Mouse (Mus musculus): ENCODE data around the gene Itgb2. TPM values are rescaled to one million over a fixed set of nuclear protein-coding genes. Genes with fewer than 3 reads are reported as not detected.

Itgb2 gene
- polyA plus RNA-seq, 2 experiments, result 8.7 to 11.1 TPM

GRCm38 (mm10) chr10:77548576-77548975, 18.5 kb downstream of the Itgb2 start:
- no peaks in the 10 kb centered on the region for H3K36me3 ChIP-seq (replicated peaks; ENCODE audit: control insufficient read depth, insufficient read depth, low read depth)
- H3K4me1 ChIP-seq (replicated peaks; ENCODE audit: control insufficient read depth in 2 of 2, insufficient read depth in 2 of 2, low read length in 1 of 2), result no peaks in the 10 kb centered on the region; a peak in 1 of 4 replicates
- H3K9ac ChIP-seq (replicated peaks), result no peak overlapping the region
- H3K27ac ChIP-seq, result no peak overlapping the region
- H3K27me3 ChIP-seq (ENCODE audit: control insufficient read depth, insufficient read depth, low read length), result no peaks in the 10 kb centered on the region
- no peak overlapping the region for H3K4me3 ChIP-seq (ENCODE audit: insufficient read depth in 1 of 2, low read depth in 2 of 2, low read length in 2 of 2)
- H3K9me3 ChIP-seq (ENCODE audit: control insufficient read depth, low read length), result no peaks in the 10 kb centered on the region
- TF ChIP-seq EP300 (IDR thresholded peaks at IDR 0.05; ENCODE audit: low read depth) (no peak), CTCF (IDR thresholded peaks at IDR 0.05; ENCODE audit: low read depth) (no peak)
- WGBS (ENCODE audit: insufficient replicate concordance), result 66% methylated on average over 10 of the region's 10 CpGs
- no peak overlapping the region for H3K4me2 ChIP-seq (ENCODE audit: low read depth)
- DNase-seq (ENCODE audit: low read depth in 3 of 3, low spot score in 3 of 3) (no peak), ATAC-seq (ENCODE audit: insufficient read depth) (no peak)

- no peaks in the 10 kb centered on the region; a peak in 1 of 4 replicates for H3K4me1 ChIP-seq (replicated peaks; ENCODE audit: control insufficient read depth in 2 of 2, insufficient read depth in 2 of 2, low read length in 1 of 2)
- no peak overlapping the region; the same call in 1 of the 2 replicates for H3K9ac ChIP-seq (replicated peaks)
- H3K27ac ChIP-seq, result no peak overlapping the region
- TF ChIP-seq CTCF (IDR thresholded peaks at IDR 0.05; ENCODE audit: low read depth), result no peak
- H3K27me3 ChIP-seq (ENCODE audit: control insufficient read depth, insufficient read depth, low read length), result no peaks in the 10 kb centered on the region
- H3K4me3 ChIP-seq (ENCODE audit: insufficient read depth in 1 of 2, low read depth in 2 of 2, low read length in 2 of 2), result no peak overlapping the region
- H3K9me3 ChIP-seq (ENCODE audit: control insufficient read depth, low read length), result no peaks in the 10 kb centered on the region
- DNase-seq (ENCODE audit: low read depth in 3 of 3, low spot score in 3 of 3) (no peak), ATAC-seq (ENCODE audit: insufficient read depth) (no peak)
- H3K36me3 ChIP-seq (replicated peaks; ENCODE audit: control insufficient read depth, insufficient read depth, low read depth), result no peaks in the 10 kb centered on the region
- H3K4me2 ChIP-seq (ENCODE audit: low read depth), result no peak overlapping the region
- 57% methylated on average over 11 of the region's 11 CpGs for WGBS (ENCODE audit: insufficient replicate concordance)
Measured at GRCm38 (mm10) chr10:77550874-77551273, 20.8 kb downstream of the Itgb2 start.

GRCm38 (mm10) chr10:77552162-77552561, 22.1 kb downstream of the Itgb2 start:
- TF ChIP-seq CTCF (IDR thresholded peaks at IDR 0.05; ENCODE audit: low read depth), result no peak
- no peak for TF ChIP-seq EP300 (IDR thresholded peaks at IDR 0.05; ENCODE audit: low read depth)
- no peaks in the 10 kb centered on the region; a peak in 1 of 4 replicates for H3K4me1 ChIP-seq (replicated peaks; ENCODE audit: control insufficient read depth in 2 of 2, insufficient read depth in 2 of 2, low read length in 1 of 2)
- DNase-seq (ENCODE audit: low read depth in 3 of 3, low spot score in 3 of 3) (no peak), ATAC-seq (ENCODE audit: insufficient read depth) (no peak)
- no peak overlapping the region for H3K4me3 ChIP-seq (ENCODE audit: insufficient read depth in 1 of 2, low read depth in 2 of 2, low read length in 2 of 2)
- 73% methylated on average over 5 of the region's 5 CpGs for WGBS (ENCODE audit: insufficient replicate concordance)
- no peak overlapping the region for H3K4me2 ChIP-seq (ENCODE audit: low read depth)
- H3K36me3 ChIP-seq (replicated peaks; ENCODE audit: control insufficient read depth, insufficient read depth, low read depth), result no peaks in the 10 kb centered on the region
- no peak overlapping the region for H3K9ac ChIP-seq (replicated peaks)
- H3K27ac ChIP-seq, result no peak overlapping the region
- H3K27me3 ChIP-seq (ENCODE audit: control insufficient read depth, insufficient read depth, low read length), result no peaks in the 10 kb centered on the region
- H3K9me3 ChIP-seq (ENCODE audit: control insufficient read depth, low read length), result no peaks in the 10 kb centered on the region

GRCm38 (mm10) chr10:77553285-77553684, 23.2 kb downstream of the Itgb2 start:
- ATAC-seq (ENCODE audit: insufficient read depth) (no peak), DNase-seq (ENCODE audit: low read depth in 3 of 3, low spot score in 3 of 3) (no peak)
- Histone ChIP-seq H3K27ac (no peak overlapping the region), H3K36me3 (replicated peaks; ENCODE audit: control insufficient read depth, insufficient read depth, low read depth) (no peaks in the 10 kb centered on the region), H3K4me3 (ENCODE audit: insufficient read depth in 1 of 2, low read depth in 2 of 2, low read length in 2 of 2) (no peak overlapping the region), H3K4me1 (replicated peaks; ENCODE audit: control insufficient read depth in 2 of 2, insufficient read depth in 2 of 2, low read length in 1 of 2) (no peaks in the 10 kb centered on the region; a peak in 1 of 4 replicates), H3K9me3 (ENCODE audit: control insufficient read depth, low read length) (no peaks in the 10 kb centered on the region), H3K9ac (replicated peaks) (no peak overlapping the region), H3K27me3 (ENCODE audit: control insufficient read depth, insufficient read depth, low read length) (no peaks in the 10 kb centered on the region), H3K4me2 (ENCODE audit: low read depth) (no peak overlapping the region)
- TF ChIP-seq CTCF (IDR thresholded peaks at IDR 0.05; ENCODE audit: low read depth) (no peak), EP300 (IDR thresholded peaks at IDR 0.05; ENCODE audit: low read depth) (no peak)
- WGBS (ENCODE audit: insufficient replicate concordance), result 70% methylated on average over 4 of the region's 4 CpGs

- no peak overlapping the region for H3K27ac ChIP-seq
- WGBS (ENCODE audit: insufficient replicate concordance), result 49% methylated on average over 4 of the region's 4 CpGs
- H3K36me3 ChIP-seq (replicated peaks; ENCODE audit: control insufficient read depth, insufficient read depth, low read depth), result no peaks in the 10 kb centered on the region
- ATAC-seq (ENCODE audit: insufficient read depth) (no peak), DNase-seq (ENCODE audit: low read depth in 3 of 3, low spot score in 3 of 3) (no peak)
- no peaks in the 10 kb centered on the region for H3K27me3 ChIP-seq (ENCODE audit: control insufficient read depth, insufficient read depth, low read length)
- H3K9me3 ChIP-seq (ENCODE audit: control insufficient read depth, low read length), result no peaks in the 10 kb centered on the region
- no peak for TF ChIP-seq EP300 (IDR thresholded peaks at IDR 0.05; ENCODE audit: low read depth)
- no peak for TF ChIP-seq CTCF (IDR thresholded peaks at IDR 0.05; ENCODE audit: low read depth)
- H3K4me3 ChIP-seq (ENCODE audit: insufficient read depth in 1 of 2, low read depth in 2 of 2, low read length in 2 of 2), result no peak overlapping the region
- H3K4me2 ChIP-seq (ENCODE audit: low read depth), result no peak overlapping the region
- H3K9ac ChIP-seq (replicated peaks), result no peak overlapping the region
- H3K4me1 ChIP-seq (replicated peaks; ENCODE audit: control insufficient read depth in 2 of 2, insufficient read depth in 2 of 2, low read length in 1 of 2), result no peaks in the 10 kb centered on the region; a peak in 1 of 4 replicates
Measured at GRCm38 (mm10) chr10:77554918-77555317, 24.9 kb downstream of the Itgb2 start.
